Mouse (Mus musculus) liver, embryonic 14.5 days (tissue): ENCODE results near the gene Pip5k1b.

Experiments
- CTCF ChIP-seq: IDR thresholded peaks from 2 replicates; pipeline ENCODE4 v1.5.1; 2016; ENCODE audit warnings: antibody characterized with exemption, low read depth, control low read depth
- EP300 ChIP-seq: IDR thresholded peaks from 2 replicates; pipeline ENCODE4 v1.6.1; 2016; ENCODE audit warnings: antibody characterized with exemption, low read depth

GRCm38 (mm10) chr19:24332956-24333355, 222.7 kb downstream of the Pip5k1b start:
- TF ChIP-seq EP300 (no peak), CTCF (no peak)
